ENCODE assay signal across 21 mouse cellular contexts in genomic region chr2:162796528-162796927, GRCm38 (mm10).
"Had no signal": no experiment of that assay in that cellular context is flagged by ENCODE, and none has a peak within 500 bp of the region (broad histone marks: within the 10 kb centered on the region; RNA-seq: fewer than 3 reads in every experiment).

No protein-coding gene starts in this region.

- DNase-seq: cerebellum, adult 8-10 months; cerebellum, adult 9-10 months; cerebellum, adult 9-11 months; cerebellum, postnatal 10 days; cerebellum, postnatal 14 days; cerebellum, postnatal 25 days; cerebellum, postnatal 36 days; embryo, embryonic 11 days; forebrain, postnatal 0 days; gastrocnemius, adult 2 months; gastrocnemius, postnatal 10 days; gastrocnemius, postnatal 14 days; gastrocnemius, postnatal 25 days; gastrocnemius, postnatal 36 days; heart, adult 11 months; heart, adult 18-20 months; heart, adult 2 months had no signal

- ATAC-seq: forebrain, embryonic 13.5 days; forebrain, embryonic 14.5 days; forebrain, embryonic 15.5 days; forebrain, embryonic 16.5 days; forebrain, postnatal 0 days had no signal
